Mouse (Mus musculus): ENCODE measurements around the gene Susd6.

DNA sequence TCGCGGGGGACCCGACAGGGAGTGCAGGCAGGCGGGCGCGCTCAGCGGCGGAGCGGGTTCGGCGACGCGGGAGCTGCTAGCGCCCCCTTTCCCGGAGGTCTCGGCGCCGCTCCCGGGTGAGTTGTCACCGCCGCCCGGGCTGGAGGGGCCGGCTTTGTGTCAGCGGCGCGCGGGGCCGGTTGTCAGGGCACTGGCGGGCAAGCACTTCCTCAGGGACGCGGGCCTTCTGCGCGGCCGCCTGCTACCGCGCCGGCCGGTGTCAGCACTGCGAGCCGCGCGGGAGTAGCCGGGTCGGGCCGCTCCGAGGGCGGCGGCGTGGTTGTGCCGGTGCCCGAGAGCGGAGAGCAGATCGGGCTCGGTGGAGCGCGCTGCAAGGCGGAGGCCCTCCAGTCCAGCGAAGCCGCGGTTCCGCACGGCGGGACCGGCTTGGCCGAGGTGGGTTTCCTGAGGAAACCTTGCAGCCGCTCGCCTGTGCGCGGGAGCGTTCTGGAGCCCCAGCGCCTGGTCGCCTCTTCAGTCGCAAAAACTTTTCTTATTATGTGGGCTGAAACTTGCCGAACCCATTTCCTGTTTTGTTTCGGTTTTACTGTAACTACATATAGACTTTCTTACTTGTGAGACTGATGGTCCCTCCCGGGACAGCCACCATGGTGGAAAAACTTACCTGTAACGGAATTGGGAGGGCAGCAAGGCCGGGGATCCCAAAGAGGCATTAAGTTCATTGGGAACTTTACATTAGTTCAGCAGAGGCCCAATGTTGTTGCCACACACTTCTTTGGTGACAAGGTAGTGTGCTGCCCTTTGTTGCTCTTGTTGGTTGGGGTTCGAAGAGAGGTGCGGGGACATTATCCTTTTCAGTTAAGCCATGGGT is 625 bp downstream of the Susd6 start:
- TF ChIP-seq CTCF (IDR thresholded peaks at IDR 0.05; ENCODE audit: low read depth, low read length) (no peak), POLR2AphosphoS5 (IDR thresholded peaks at IDR 0.05; ENCODE audit: insufficient replicate concordance, low read depth, low read length) (no peak), GATA1 (IDR thresholded peaks at IDR 0.05; ENCODE audit: borderline replicate concordance, low read length) (no peak), GATA2 (IDR thresholded peaks at IDR 0.05; ENCODE audit: borderline replicate concordance, low read depth, low read length) (no peak), TAL1 (conservative IDR thresholded peaks at IDR 0.05; ENCODE audit: low read depth, low read length) (no peak)

Measured in G1E (cell line).